Mouse (Mus musculus): ENCODE results near the gene Osbpl7. TPM values are rescaled to one million over a fixed set of nuclear protein-coding genes. Genes with fewer than 3 reads are reported as not detected.

Osbpl7 gene
- total RNA-seq, 1 experiment = 6.6 TPM

- no peaks in the 10 kb centered on the region for H3K9me3 ChIP-seq (ENCODE audit: control insufficient read depth, insufficient read depth, low read depth, low read length)
- no peak overlapping the region for H3K9ac ChIP-seq (ENCODE audit: insufficient read depth, low read depth, low read length, poor library complexity, severe bottlenecking)
- in situ Hi-C loops (cut with MboI; ENCODE audit: low sequenced_read_pairs in 2 of 2, unreplicated experiment in 2 of 2) = no loop called here
- no peak overlapping the region for H3K4me3 ChIP-seq (ENCODE audit: insufficient read depth in 1 of 2, low read depth in 1 of 2, low read length in 2 of 2, poor library complexity in 1 of 2, severe bottlenecking in 1 of 2)
- no peak overlapping the region for H3K27ac ChIP-seq (ENCODE audit: insufficient read depth, low read depth, low read length, poor library complexity, severe bottlenecking)
- TF ChIP-seq ZC3H11A (IDR thresholded peaks at IDR 0.05; ENCODE audit: borderline replicate concordance, low read depth, low read length) (no peak), CHD2 (IDR thresholded peaks at IDR 0.05; ENCODE audit: low read depth, low read length) (no peak), HCFC1 (IDR thresholded peaks at IDR 0.05; ENCODE audit: borderline replicate concordance, insufficient read depth, low read length) (no peak), ZNF384 (IDR thresholded peaks at IDR 0.05; ENCODE audit: low read depth, low read length) (no peak), MAFK (IDR thresholded peaks at IDR 0.05; ENCODE audit: insufficient read depth, low read depth, low read length) (no peak)
- DNase-seq (ENCODE audit: low read depth, low spot score) = no peak
- peaks cover 0 to 3% of the 10 kb centered on the region in 2 experiments; a peak in 1 of 4 replicates for H3K4me1 ChIP-seq (ENCODE audit: control insufficient read depth in 2 of 2, insufficient read depth in 2 of 2, low read length in 2 of 2, poor library complexity in 1 of 2)
- peaks cover 4% of the 10 kb centered on the region; the same call in 1 of the 2 replicates for H3K36me3 ChIP-seq (ENCODE audit: control insufficient read depth, insufficient read depth, low read length, poor library complexity, severe bottlenecking)
These were observed 16.6 kb upstream of the Osbpl7 start for GRCm38 (mm10) chr11:97033781-97034180.

GRCm38 (mm10) chr11:97036141-97036540 is 14.3 kb upstream of the Osbpl7 start:
- H3K36me3 ChIP-seq (ENCODE audit: control insufficient read depth, insufficient read depth, low read length, poor library complexity, severe bottlenecking) = peaks cover 4% of the 10 kb centered on the region; the same call in 1 of the 2 replicates
- H3K9ac ChIP-seq (ENCODE audit: insufficient read depth, low read depth, low read length, poor library complexity, severe bottlenecking) = no peak overlapping the region
- TF ChIP-seq HCFC1 (IDR thresholded peaks at IDR 0.05; ENCODE audit: borderline replicate concordance, insufficient read depth, low read length) (no peak), CHD2 (IDR thresholded peaks at IDR 0.05; ENCODE audit: low read depth, low read length) (no peak), ZNF384 (IDR thresholded peaks at IDR 0.05; ENCODE audit: low read depth, low read length) (no peak), ZC3H11A (IDR thresholded peaks at IDR 0.05; ENCODE audit: borderline replicate concordance, low read depth, low read length) (no peak), MAFK (IDR thresholded peaks at IDR 0.05; ENCODE audit: insufficient read depth, low read depth, low read length) (no peak)
- H3K4me3 ChIP-seq (ENCODE audit: insufficient read depth in 1 of 2, low read depth in 1 of 2, low read length in 2 of 2, poor library complexity in 1 of 2, severe bottlenecking in 1 of 2) = no peak overlapping the region
- DNase-seq (ENCODE audit: low read depth, low spot score) = no peak
- no peak overlapping the region for H3K27ac ChIP-seq (ENCODE audit: insufficient read depth, low read depth, low read length, poor library complexity, severe bottlenecking)
- H3K4me1 ChIP-seq (ENCODE audit: control insufficient read depth in 2 of 2, insufficient read depth in 2 of 2, low read length in 2 of 2, poor library complexity in 1 of 2) = peaks cover 0 to 11% of the 10 kb centered on the region in 2 experiments; a peak in 1 of 4 replicates
- in situ Hi-C loops (cut with MboI; ENCODE audit: low sequenced_read_pairs in 2 of 2, unreplicated experiment in 2 of 2) = no loop called here
- H3K9me3 ChIP-seq (ENCODE audit: control insufficient read depth, insufficient read depth, low read depth, low read length) = no peaks in the 10 kb centered on the region

- H3K9me3 ChIP-seq (ENCODE audit: control insufficient read depth, insufficient read depth, low read depth, low read length) = no peaks in the 10 kb centered on the region
- TF ChIP-seq ZNF384 (IDR thresholded peaks at IDR 0.05; ENCODE audit: low read depth, low read length) (no peak), HCFC1 (IDR thresholded peaks at IDR 0.05; ENCODE audit: borderline replicate concordance, insufficient read depth, low read length) (no peak), CHD2 (IDR thresholded peaks at IDR 0.05; ENCODE audit: low read depth, low read length) (no peak), MAFK (IDR thresholded peaks at IDR 0.05; ENCODE audit: insufficient read depth, low read depth, low read length) (no peak), ZC3H11A (IDR thresholded peaks at IDR 0.05; ENCODE audit: borderline replicate concordance, low read depth, low read length) (no peak)
- no peak overlapping the region for H3K27ac ChIP-seq (ENCODE audit: insufficient read depth, low read depth, low read length, poor library complexity, severe bottlenecking)
- peaks cover 0 to 11% of the 10 kb centered on the region in 2 experiments; a peak in 1 of 4 replicates for H3K4me1 ChIP-seq (ENCODE audit: control insufficient read depth in 2 of 2, insufficient read depth in 2 of 2, low read length in 2 of 2, poor library complexity in 1 of 2)
- H3K4me3 ChIP-seq (ENCODE audit: insufficient read depth in 1 of 2, low read depth in 1 of 2, low read length in 2 of 2, poor library complexity in 1 of 2, severe bottlenecking in 1 of 2) = no peak overlapping the region
- no peaks in the 10 kb centered on the region for H3K36me3 ChIP-seq (ENCODE audit: control insufficient read depth, insufficient read depth, low read length, poor library complexity, severe bottlenecking)
- in situ Hi-C loops (cut with MboI; ENCODE audit: low sequenced_read_pairs in 2 of 2, unreplicated experiment in 2 of 2) = no loop called here
- DNase-seq (ENCODE audit: low read depth, low spot score) = no peak
- no peak overlapping the region for H3K9ac ChIP-seq (ENCODE audit: insufficient read depth, low read depth, low read length, poor library complexity, severe bottlenecking)
These were observed 11.5 kb upstream of the Osbpl7 start for GRCm38 (mm10) chr11:97038881-97039280.

- Histone ChIP-seq H3K9ac (ENCODE audit: insufficient read depth, low read depth, low read length, poor library complexity, severe bottlenecking) (no peak overlapping the region), H3K27ac (ENCODE audit: insufficient read depth, low read depth, low read length, poor library complexity, severe bottlenecking) (no peak overlapping the region)
- DNase-seq (ENCODE audit: low read depth, low spot score) = no peak
These were observed 10.0 kb upstream of the Osbpl7 start for GRCm38 (mm10) chr11:97040301-97041021.

More at GRCm38 (mm10) chr11:97040301-97041021, 10.0 kb upstream of the Osbpl7 start:
- no peaks in the 10 kb centered on the region for H3K9me3 ChIP-seq (ENCODE audit: control insufficient read depth, insufficient read depth, low read depth, low read length)
- no peak for TF ChIP-seq ZNF384 (IDR thresholded peaks at IDR 0.05; ENCODE audit: low read depth, low read length)
- no peak for TF ChIP-seq MAFK (IDR thresholded peaks at IDR 0.05; ENCODE audit: insufficient read depth, low read depth, low read length)
- no peak for TF ChIP-seq ZC3H11A (IDR thresholded peaks at IDR 0.05; ENCODE audit: borderline replicate concordance, low read depth, low read length)
- no peak for TF ChIP-seq CHD2 (IDR thresholded peaks at IDR 0.05; ENCODE audit: low read depth, low read length)
- no peak for TF ChIP-seq HCFC1 (IDR thresholded peaks at IDR 0.05; ENCODE audit: borderline replicate concordance, insufficient read depth, low read length)
- H3K4me3 ChIP-seq (ENCODE audit: insufficient read depth in 1 of 2, low read depth in 1 of 2, low read length in 2 of 2, poor library complexity in 1 of 2, severe bottlenecking in 1 of 2) = no peak overlapping the region
- peaks cover 6% of the 10 kb centered on the region; the same call in 1 of the 2 replicates for H3K36me3 ChIP-seq (ENCODE audit: control insufficient read depth, insufficient read depth, low read length, poor library complexity, severe bottlenecking)
- in situ Hi-C loops (cut with MboI; ENCODE audit: low sequenced_read_pairs in 2 of 2, unreplicated experiment in 2 of 2) = no loop called here
- H3K4me1 ChIP-seq (ENCODE audit: control insufficient read depth in 2 of 2, insufficient read depth in 2 of 2, low read length in 2 of 2, poor library complexity in 1 of 2) = peaks cover 0 to 13% of the 10 kb centered on the region in 2 experiments; a peak in 2 of 4 replicates
